Mouse (Mus musculus) CH12F3 (cell line): ENCODE measurements around the gene Ssr2.

Experiments used
- in situ Hi-C: fragments of 300-500 bp; cut with MboI; formaldehyde crosslinking; loops from 2 replicates; pipeline ENCODE4 v1.14.3; 2020; ENCODE audit warnings: low sequenced_read_pairs

Ssr2 gene

GRCm38 (mm10) chr3:88541622-88542401 lies 33.9 kb upstream of the Ssr2 start:
- in situ Hi-C loops: no loop called here

- in situ Hi-C loops: no loop called here
Observed at GRCm38 (mm10) chr3:88542486-88542885, 33.2 kb upstream of the Ssr2 start.

GRCm38 (mm10) chr3:88543174-88543573 lies 32.5 kb upstream of the Ssr2 start:
- in situ Hi-C loops: no loop called here

GRCm38 (mm10) chr3:88543651-88544410 lies 31.8 kb upstream of the Ssr2 start:
- in situ Hi-C loops: no loop called here

GRCm38 (mm10) chr3:88544514-88544913 lies 31.2 kb upstream of the Ssr2 start:
- in situ Hi-C loops: no loop called here

DNA sequence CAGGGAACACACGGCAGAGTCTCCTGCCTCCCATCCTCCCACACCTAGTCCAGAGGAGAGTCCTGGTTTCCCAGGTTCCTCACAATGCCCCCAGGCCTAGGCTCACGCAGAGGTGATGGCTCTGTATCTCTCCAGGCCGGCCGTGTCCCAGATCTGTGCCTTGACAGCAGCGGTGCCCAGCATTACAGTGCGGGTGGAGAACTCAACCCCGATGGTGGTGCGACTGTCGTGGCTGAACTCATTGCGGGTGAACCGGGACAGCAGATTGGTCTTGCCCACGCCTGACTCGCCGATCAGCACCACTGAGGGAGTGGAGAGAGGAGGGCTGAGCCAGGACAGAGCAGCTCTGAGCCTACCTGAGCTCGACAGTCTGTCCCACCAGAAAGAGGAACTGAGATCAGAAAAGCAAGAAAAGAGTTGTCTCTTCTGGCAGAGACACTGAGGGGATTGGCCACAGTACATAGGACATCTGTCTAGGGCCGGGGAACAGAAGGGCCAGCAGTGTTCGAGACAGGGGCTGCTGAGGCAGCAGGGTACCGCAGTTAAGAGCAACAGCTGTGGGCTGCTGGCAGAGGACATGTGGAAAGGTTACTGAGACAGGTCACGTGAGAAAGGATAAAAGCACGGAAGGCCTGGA lies 30.6 kb upstream of the Ssr2 start:
- in situ Hi-C loops: no loop called here

DNA sequence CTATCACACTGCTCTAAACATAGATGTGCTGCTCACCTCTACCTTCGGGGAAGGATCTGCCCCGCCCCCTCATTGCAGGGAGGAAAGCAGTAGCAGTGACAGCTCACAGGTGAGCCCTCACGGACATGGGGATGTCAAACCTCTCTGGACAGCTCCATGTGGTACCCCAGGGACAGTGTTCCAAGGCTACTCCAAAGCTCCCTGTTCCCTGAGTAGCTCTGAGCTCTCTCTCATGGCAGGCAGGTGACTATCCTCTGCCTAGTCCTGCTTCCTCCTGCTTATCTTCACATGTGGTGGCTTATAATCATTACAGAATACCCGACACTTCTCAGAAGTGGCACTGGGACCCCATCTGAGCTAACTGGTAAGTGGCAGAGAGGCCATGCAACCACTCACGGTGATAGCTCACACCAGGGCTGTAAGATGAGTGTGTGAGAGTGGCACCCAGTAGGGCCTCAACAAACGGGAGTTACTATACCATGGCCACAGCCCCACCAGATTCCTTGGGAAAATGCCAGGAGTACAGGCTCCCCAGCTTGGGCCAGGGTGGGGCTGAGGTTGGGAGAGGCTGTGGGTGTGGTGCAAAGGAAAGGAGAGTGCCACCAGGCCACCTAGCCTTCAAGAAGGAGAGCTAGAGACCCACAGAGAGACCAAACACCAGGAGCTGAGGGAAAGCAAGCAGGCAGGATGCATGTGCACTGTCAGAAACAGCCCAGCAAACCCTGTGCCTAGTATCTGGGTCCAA lies 28.8 kb upstream of the Ssr2 start:
- in situ Hi-C loops: no loop called here

DNA sequence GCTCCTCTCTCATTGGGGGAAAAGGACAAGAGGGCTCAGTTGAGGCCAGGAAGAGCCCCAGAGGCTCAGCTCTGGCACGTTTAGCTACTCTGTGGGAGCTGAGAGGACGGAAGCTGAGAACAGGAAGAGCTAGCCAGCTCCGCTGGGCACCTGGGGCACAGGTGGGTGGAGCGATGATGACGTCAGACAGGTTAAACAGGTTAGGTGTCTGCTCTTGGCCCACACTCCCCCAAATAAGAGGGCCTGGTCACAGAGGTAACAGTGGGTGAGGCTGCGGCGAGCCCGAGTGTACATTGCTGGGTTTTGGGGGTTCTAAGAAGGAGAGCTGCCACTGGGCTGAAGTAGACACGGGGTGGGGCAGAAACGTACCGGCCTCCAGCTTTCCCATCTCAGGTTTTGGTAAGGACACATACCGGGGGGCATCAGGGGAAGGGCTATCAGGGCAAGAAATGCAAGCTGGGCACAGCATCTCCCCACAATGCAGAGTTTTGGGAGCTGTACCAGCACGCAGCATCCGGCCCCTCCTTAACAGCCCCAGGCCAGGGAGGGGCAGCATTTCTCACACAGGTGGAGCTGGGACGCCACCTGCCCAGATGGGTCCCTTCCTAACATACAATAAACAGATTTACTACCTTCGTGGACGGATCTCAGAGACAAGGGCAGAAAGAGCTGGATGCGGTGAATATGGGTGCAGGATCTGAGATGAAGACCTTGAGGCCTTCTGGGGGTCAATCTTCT lies 27.3 kb upstream of the Ssr2 start, which contains the start of gene Rab25:
Rab25 (minus strand) TSS at position 121 of the 738 bp plus-strand sequence.
- in situ Hi-C loops: no loop called here

- in situ Hi-C loops: no loop called here
Observed at GRCm38 (mm10) chr3:88551586-88551985, 24.1 kb upstream of the Ssr2 start.

- in situ Hi-C loops: no loop called here
Observed at GRCm38 (mm10) chr3:88552082-88552645, 23.5 kb upstream of the Ssr2 start.

- in situ Hi-C loops: no loop called here
Observed at GRCm38 (mm10) chr3:88552676-88553524, 22.8 kb upstream of the Ssr2 start, which contains the start of gene Lamtor2. Gene Lamtor2 (minus strand): TSS chr3:88553074.

DNA sequence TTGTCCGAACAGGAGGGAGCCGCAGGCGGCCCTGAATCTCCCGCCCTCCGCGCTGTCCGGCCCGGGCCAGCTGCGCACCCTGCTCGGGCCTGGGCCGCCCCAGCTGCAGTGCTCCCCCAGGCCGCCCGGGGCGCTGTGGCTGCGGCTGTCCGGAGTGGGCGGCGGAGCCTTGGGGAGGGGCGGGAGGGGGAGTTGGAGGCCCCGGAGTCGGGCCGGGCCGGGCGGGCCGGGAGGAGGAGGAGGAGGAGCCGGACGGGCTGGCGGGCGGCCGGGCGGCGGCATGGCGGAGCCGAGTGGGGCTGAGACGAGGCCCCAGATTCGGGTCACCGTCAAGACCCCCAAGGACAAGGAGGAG lies 22.2 kb upstream of the Ssr2 start, which contains the start of gene Ubqln4:
Ubqln4 (plus strand) TSS at position 234 of the 355 bp plus-strand sequence.
- in situ Hi-C loops: no loop called here

GRCm38 (mm10) chr3:88553880-88554586 lies 21.6 kb upstream of the Ssr2 start:
- in situ Hi-C loops: no loop called here

GRCm38 (mm10) chr3:88555069-88555605 lies 20.5 kb upstream of the Ssr2 start:
- in situ Hi-C loops: no loop called here

DNA sequence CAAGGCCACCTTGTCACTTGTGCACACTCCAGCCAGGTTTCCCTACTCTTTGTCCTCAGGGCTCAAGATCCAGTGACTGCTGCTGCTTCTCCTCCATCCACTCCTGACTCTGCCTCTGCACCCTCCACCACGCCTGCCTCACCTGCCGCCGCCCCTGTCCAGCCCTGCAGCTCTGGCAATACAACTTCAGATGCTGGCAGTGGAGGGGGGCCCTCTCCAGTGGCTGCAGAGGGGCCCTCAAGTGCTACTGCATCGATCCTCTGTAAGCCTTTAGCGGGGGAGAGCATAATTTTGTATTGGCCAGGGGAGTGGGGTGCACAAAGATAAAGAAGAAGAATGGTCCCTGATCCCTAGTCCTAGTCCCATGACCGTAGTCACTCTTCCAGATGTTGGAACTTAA lies 19.9 kb upstream of the Ssr2 start:
- in situ Hi-C loops: no loop called here

DNA sequence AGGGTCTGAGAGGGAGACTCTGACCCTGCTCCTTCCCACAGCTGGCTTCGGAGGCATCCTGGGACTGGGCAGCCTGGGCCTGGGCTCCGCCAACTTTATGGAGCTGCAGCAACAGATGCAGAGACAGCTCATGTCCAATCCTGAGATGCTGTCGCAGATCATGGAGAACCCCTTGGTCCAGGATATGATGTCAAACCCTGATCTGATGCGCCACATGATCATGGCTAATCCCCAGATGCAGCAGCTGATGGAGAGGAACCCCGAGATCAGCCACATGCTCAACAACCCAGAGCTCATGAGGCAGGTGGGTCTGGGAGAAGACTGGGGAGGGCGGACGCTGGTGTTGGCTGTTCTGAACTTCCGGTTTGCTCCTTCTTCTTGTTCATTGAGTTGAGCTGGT lies 19.1 kb upstream of the Ssr2 start:
- in situ Hi-C loops: no loop called here

- in situ Hi-C loops: no loop called here
Observed at GRCm38 (mm10) chr3:88559596-88559995, 16.1 kb upstream of the Ssr2 start.

- in situ Hi-C loops: no loop called here
Observed at GRCm38 (mm10) chr3:88561989-88562388, 13.7 kb upstream of the Ssr2 start.
